In the genomic region with DNA sequence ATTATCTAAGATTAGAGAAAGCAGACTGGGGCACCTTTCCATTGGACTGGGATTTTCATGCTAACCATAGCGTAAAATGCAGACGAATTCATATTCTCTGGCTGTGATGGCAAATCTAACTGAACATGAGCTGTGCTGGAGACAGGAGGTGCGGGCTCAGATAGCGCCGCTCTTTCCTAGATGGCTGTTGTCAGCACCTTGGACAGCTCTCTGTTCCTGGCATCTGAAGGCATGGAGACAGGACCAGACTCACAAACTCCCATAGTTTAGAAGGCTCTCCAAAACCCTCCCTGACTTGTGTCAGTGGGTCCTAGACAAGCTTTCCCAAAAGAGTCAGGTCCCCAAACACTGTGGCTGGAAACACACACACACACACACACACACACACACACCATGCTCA, we compare ENCODE assay signal across 11 mouse cellular contexts. TPM values are rescaled to one million over a fixed set of nuclear protein-coding genes. Genes with fewer than 3 reads are reported as not detected.
DNase-seq lines count a peak whose midpoint lies in the region; ATAC-seq and TF ChIP-seq lines count a peak whose summit lies in the region.
"Had no signal": no experiment of that assay in that cellular context is flagged by ENCODE, and none has a peak within 500 bp of the region (broad histone marks: within the 10 kb centered on the region; RNA-seq: fewer than 3 reads in every experiment).

No protein-coding gene starts in this region.

- WGBS in hindbrain, embryonic 14.5 days, result 38% methylated on average over 5 of the region's 5 CpGs
- WGBS in hindbrain, embryonic 16.5 days, result 34% methylated on average over 5 of the region's 5 CpGs
- 29% methylated on average over 5 of the region's 5 CpGs for WGBS in limb, embryonic 11.5 days
- 29% methylated on average over 5 of the region's 5 CpGs for WGBS in liver, embryonic 11.5 days

- no peak overlapping the region for H3K4me3 ChIP-seq in hindbrain, embryonic 14.5 days (replicated peaks; ENCODE audit: low read length)
- no peak overlapping the region for H3K4me3 ChIP-seq in hindbrain, embryonic 16.5 days (ENCODE audit: low read length)
- no peak overlapping the region for H3K4me3 ChIP-seq in ES-E14 (ENCODE audit: insufficient read depth in 1 of 2, low read depth in 1 of 2, low read length in 2 of 2, poor library complexity in 1 of 2, severe bottlenecking in 1 of 2)
- no peak overlapping the region for H3K4me3 ChIP-seq in limb, embryonic 11.5 days (ENCODE audit: low read depth, low read length)
- no peak overlapping the region for H3K4me3 ChIP-seq in liver, embryonic 11.5 days (ENCODE audit: low read depth, low read length)
- H3K4me3 ChIP-seq: embryonic facial prominence, embryonic 13.5 days; intestine, embryonic 15.5 days; megakaryocyte, embryonic 14.5 days had no signal

- ATAC-seq in hindbrain, embryonic 14.5 days (ENCODE audit: low FRiP score), result no peak
- ATAC-seq in hindbrain, embryonic 16.5 days, result no peak
- no peak for ATAC-seq in limb, embryonic 11.5 days (ENCODE audit: insufficient number of reproducible peaks, low FRiP score, low TSS enrichment, low read depth)
- no peak for ATAC-seq in liver, embryonic 11.5 days (replicated peaks; ENCODE audit: low FRiP score)
- ATAC-seq: intestine, embryonic 15.5 days had no signal

- H3K4me1 ChIP-seq in hindbrain, embryonic 14.5 days (replicated peaks; ENCODE audit: control insufficient read depth, insufficient read depth, low read length), result no peaks in the 10 kb centered on the region
- H3K4me1 ChIP-seq in hindbrain, embryonic 16.5 days (ENCODE audit: control insufficient read depth, insufficient read depth, low read depth, low read length), result no peaks in the 10 kb centered on the region
- no peaks in the 10 kb centered on the region for H3K4me1 ChIP-seq in ES-E14 (ENCODE audit: control insufficient read depth in 2 of 2, insufficient read depth in 2 of 2, low read length in 2 of 2, poor library complexity in 1 of 2)
- H3K4me1 ChIP-seq in limb, embryonic 11.5 days (ENCODE audit: control insufficient read depth, insufficient read depth, low read length), result no peaks in the 10 kb centered on the region
- H3K4me1 ChIP-seq in liver, embryonic 11.5 days (replicated peaks; ENCODE audit: control insufficient read depth, insufficient read depth, low read length), result no peaks in the 10 kb centered on the region
- H3K4me1 ChIP-seq: embryonic facial prominence, embryonic 13.5 days; intestine, embryonic 15.5 days; megakaryocyte, embryonic 14.5 days had no signal

- no peak overlapping the region for H3K9ac ChIP-seq in hindbrain, embryonic 14.5 days
- no peak overlapping the region for H3K9ac ChIP-seq in hindbrain, embryonic 16.5 days (ENCODE audit: low read depth, low read length)
- no peak overlapping the region for H3K9ac ChIP-seq in ES-E14 (ENCODE audit: insufficient read depth, low read depth, low read length, poor library complexity, severe bottlenecking)
- H3K9ac ChIP-seq in limb, embryonic 11.5 days (ENCODE audit: low read length), result no peak overlapping the region
- no peak overlapping the region for H3K9ac ChIP-seq in liver, embryonic 11.5 days (ENCODE audit: low read depth, low read length)
- H3K9ac ChIP-seq: embryonic facial prominence, embryonic 13.5 days; intestine, embryonic 15.5 days had no signal

- no peaks in the 10 kb centered on the region for H3K9me3 ChIP-seq in hindbrain, embryonic 14.5 days (ENCODE audit: control insufficient read depth, low read length)
- H3K9me3 ChIP-seq in hindbrain, embryonic 16.5 days (ENCODE audit: control insufficient read depth, low read length), result no peaks in the 10 kb centered on the region
- no peaks in the 10 kb centered on the region for H3K9me3 ChIP-seq in ES-E14 (ENCODE audit: control insufficient read depth, insufficient read depth, low read depth, low read length)
- H3K9me3 ChIP-seq in limb, embryonic 11.5 days (ENCODE audit: control insufficient read depth, low read length), result no peaks in the 10 kb centered on the region
- H3K9me3 ChIP-seq in liver, embryonic 11.5 days (ENCODE audit: control insufficient read depth, low read length), result peaks cover 5% of the 10 kb centered on the region; the same call in 1 of the 2 replicates
- H3K9me3 ChIP-seq: embryonic facial prominence, embryonic 13.5 days; intestine, embryonic 15.5 days had no signal

- in situ Hi-C loops in ES-E14 (cut with MboI; ENCODE audit: low sequenced_read_pairs in 2 of 2, unreplicated experiment in 2 of 2), result no loop called here

- H3K27ac ChIP-seq in hindbrain, embryonic 14.5 days, result no peak overlapping the region
- no peak overlapping the region for H3K27ac ChIP-seq in hindbrain, embryonic 16.5 days (ENCODE audit: low read depth, low read length)
- no peak overlapping the region for H3K27ac ChIP-seq in ES-E14 (ENCODE audit: insufficient read depth, low read depth, low read length, poor library complexity, severe bottlenecking)
- H3K27ac ChIP-seq in limb, embryonic 11.5 days (replicated peaks; ENCODE audit: low read depth, low read length), result no peak overlapping the region
- no peak overlapping the region for H3K27ac ChIP-seq in liver, embryonic 11.5 days (ENCODE audit: low read depth, low read length)
- H3K27ac ChIP-seq: embryonic facial prominence, embryonic 13.5 days; intestine, embryonic 15.5 days had no signal

- peak; percentile 65 for DNase-seq in hindbrain, embryonic 14.5 days (ENCODE audit: low spot score)
- peak; percentile 49 for DNase-seq in ES-E14 (ENCODE audit: low read depth, low spot score)
- DNase-seq in adrenal gland, adult 8-10 months, result peak; percentile 9
- peak; percentile 88 for DNase-seq in limb, embryonic 11.5 days (ENCODE audit: low spot score)
- no peak for DNase-seq in cerebellum, adult 18-20 months
- DNase-seq in urinary bladder, adult 2 months (ENCODE audit: low spot score), result no peak
- DNase-seq in liver, embryonic 11.5 days (ENCODE audit: low spot score), result no peak

- no peak overlapping the region for H3K4me2 ChIP-seq in hindbrain, embryonic 14.5 days (replicated peaks)
- no peak overlapping the region for H3K4me2 ChIP-seq in hindbrain, embryonic 16.5 days (ENCODE audit: low read length)
- H3K4me2 ChIP-seq in limb, embryonic 11.5 days (ENCODE audit: low read depth, severe bottlenecking), result no peak overlapping the region
- no peak overlapping the region for H3K4me2 ChIP-seq in liver, embryonic 11.5 days
- H3K4me2 ChIP-seq: embryonic facial prominence, embryonic 13.5 days; intestine, embryonic 15.5 days had no signal

- H3K27me3 ChIP-seq in hindbrain, embryonic 14.5 days (ENCODE audit: control insufficient read depth, insufficient read depth, low read length), result no peaks in the 10 kb centered on the region
- no peaks in the 10 kb centered on the region for H3K27me3 ChIP-seq in hindbrain, embryonic 16.5 days (replicated peaks; ENCODE audit: control insufficient read depth, insufficient read depth, low read length)
- no peaks in the 10 kb centered on the region for H3K27me3 ChIP-seq in limb, embryonic 11.5 days (ENCODE audit: control insufficient read depth, insufficient read depth, low read length)
- no peaks in the 10 kb centered on the region for H3K27me3 ChIP-seq in liver, embryonic 11.5 days (replicated peaks; ENCODE audit: control insufficient read depth, insufficient read depth, low read length)
- H3K27me3 ChIP-seq: embryonic facial prominence, embryonic 13.5 days; intestine, embryonic 15.5 days; megakaryocyte, embryonic 14.5 days had no signal

- H3K36me3 ChIP-seq in hindbrain, embryonic 14.5 days (replicated peaks; ENCODE audit: control insufficient read depth, insufficient read depth), result no peaks in the 10 kb centered on the region
- no peaks in the 10 kb centered on the region for H3K36me3 ChIP-seq in hindbrain, embryonic 16.5 days (ENCODE audit: control insufficient read depth, insufficient read depth, low read length)
- H3K36me3 ChIP-seq in ES-E14 (ENCODE audit: control insufficient read depth, insufficient read depth, low read length, poor library complexity, severe bottlenecking), result no peaks in the 10 kb centered on the region
- H3K36me3 ChIP-seq in limb, embryonic 11.5 days (ENCODE audit: control insufficient read depth, insufficient read depth, low read length), result no peaks in the 10 kb centered on the region
- H3K36me3 ChIP-seq in liver, embryonic 11.5 days (ENCODE audit: control insufficient read depth, insufficient read depth, low read length), result no peaks in the 10 kb centered on the region
- H3K36me3 ChIP-seq: embryonic facial prominence, embryonic 13.5 days; intestine, embryonic 15.5 days had no signal

TF ChIP-seq in ES-E14, 5 proteins besides CTCF, POLR2A, EP300 and RAD21:
- TF ChIP-seq ZNF384 (IDR thresholded peaks at IDR 0.05; ENCODE audit: low read depth, low read length), result no peak
- TF ChIP-seq HCFC1 (IDR thresholded peaks at IDR 0.05; ENCODE audit: borderline replicate concordance, insufficient read depth, low read length), result no peak
- no peak for TF ChIP-seq MAFK (IDR thresholded peaks at IDR 0.05; ENCODE audit: insufficient read depth, low read depth, low read length)
- no peak for TF ChIP-seq ZC3H11A (IDR thresholded peaks at IDR 0.05; ENCODE audit: borderline replicate concordance, low read depth, low read length)

RNA-seq across cellular contexts. Expression of a gene that starts 49.7 kb away (rescaled TPM):
- 15.1 and 15.6 TPM in 2 replicates for polyA plus RNA-seq in hindbrain, embryonic 14.5 days (2014; fragmentation: Nextera tagmentation; extraction: Ambion mirVana)
- 12.0 and 15.1 TPM in 2 replicates for polyA plus RNA-seq in hindbrain, embryonic 16.5 days (2015; fragmentation: Nextera tagmentation; extraction: Ambion mirVana)
- 0.71 and 1.1 TPM in 2 replicates for total RNA-seq in ES-E14 (2012; rRNA removed)
- total RNA-seq in adrenal gland, adult 8-10 months (2022), result under 1 TPM; 0.35 to 0.75 (median 0.39) TPM
- polyA plus RNA-seq in limb, embryonic 11.5 days (2014; fragmentation: Nextera tagmentation; extraction: Ambion mirVana), result 34.6 and 38.6 TPM in 2 replicates
- polyA plus RNA-seq in urinary bladder, adult 2 months (2012; rRNA removed), result 0.81 and 0.96 TPM in 2 replicates
- 2.8 and 3.1 TPM in 2 replicates for polyA plus RNA-seq in liver, embryonic 11.5 days (2014; fragmentation: Nextera tagmentation; extraction: Ambion mirVana)

Comparison
In these comparisons a context has a peak if more than half of its experiments do, and no peak if none do; other contexts are left out.
1. DNase-seq: peak in hindbrain, embryonic 14.5 days (single experiment), ES-E14 (single experiment), adrenal gland, adult 8-10 months (single experiment) and limb, embryonic 11.5 days (single experiment); none in cerebellum, adult 18-20 months (0 of 2), urinary bladder, adult 2 months (single experiment) and liver, embryonic 11.5 days (single experiment).